ENCODE assay signal across 24 mouse cellular contexts in the genomic region with DNA sequence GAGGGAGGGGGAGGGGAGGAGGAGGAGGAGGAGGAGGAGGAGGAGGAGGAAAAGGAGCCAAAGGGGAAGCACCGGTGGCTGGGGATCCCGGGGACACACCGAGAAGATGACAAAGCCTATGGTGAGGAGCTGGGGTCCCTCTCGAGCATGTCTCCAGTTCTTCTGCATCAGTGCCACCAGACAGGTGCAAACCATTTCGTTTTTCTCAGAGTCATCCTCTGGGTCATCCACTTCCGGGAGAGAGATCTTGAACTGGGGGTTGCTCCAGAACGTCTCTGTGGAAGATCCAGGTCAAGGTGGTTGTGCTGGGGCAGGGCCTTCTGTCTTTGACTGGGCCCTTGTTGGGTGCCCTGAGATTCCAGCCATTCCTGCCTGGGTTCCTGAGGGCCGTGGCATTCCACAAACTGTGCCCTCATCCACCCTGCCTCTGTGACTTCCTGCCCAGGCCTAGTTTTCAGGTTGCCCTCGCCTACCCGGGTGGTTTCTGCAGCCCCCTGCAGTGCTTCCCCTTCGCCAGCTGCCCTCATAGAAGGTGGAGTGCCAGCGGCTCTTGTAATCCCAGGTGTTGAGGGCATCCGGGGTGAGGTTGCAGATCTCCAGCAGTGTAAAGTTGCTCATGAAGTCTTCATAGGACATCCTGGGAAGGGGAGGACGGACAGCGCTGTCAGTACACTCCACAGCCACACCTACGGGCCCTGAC. TPM values are rescaled to one million over a fixed set of nuclear protein-coding genes. Genes with fewer than 3 reads are reported as not detected.
"Had no signal": no experiment of that assay in that cellular context is flagged by ENCODE, and none has a peak within 500 bp of the region (broad histone marks: within the 10 kb centered on the region; RNA-seq: fewer than 3 reads in every experiment).

No protein-coding gene starts in this region.

- ATAC-seq: hindbrain, embryonic 16.5 days; intestine, embryonic 15.5 days; midbrain, embryonic 13.5 days had no signal

- H3K27me3 ChIP-seq: intestine, embryonic 15.5 days; kidney, embryonic 15.5 days; midbrain, embryonic 13.5 days; stomach, embryonic 15.5 days had no signal

- H3K4me2 ChIP-seq: intestine, embryonic 15.5 days; kidney, embryonic 15.5 days; liver, embryonic 13.5 days; midbrain, embryonic 13.5 days; stomach, embryonic 15.5 days had no signal

- H3K4me1 ChIP-seq: intestine, embryonic 15.5 days; stomach, embryonic 15.5 days had no signal

- H3K9me3 ChIP-seq: intestine, embryonic 15.5 days; kidney, embryonic 15.5 days; liver, embryonic 13.5 days; midbrain, embryonic 13.5 days; stomach, embryonic 15.5 days had no signal

- H3K36me3 ChIP-seq: intestine, embryonic 15.5 days; kidney, embryonic 15.5 days; liver, embryonic 13.5 days; midbrain, embryonic 13.5 days; stomach, embryonic 15.5 days had no signal

- H3K27ac ChIP-seq: intestine, embryonic 15.5 days; kidney, embryonic 15.5 days; liver, embryonic 13.5 days; macrophage; midbrain, embryonic 13.5 days; stomach, embryonic 15.5 days had no signal

- H3K4me3 ChIP-seq: intestine, embryonic 15.5 days; kidney, embryonic 15.5 days; liver, embryonic 13.5 days; midbrain, embryonic 13.5 days; stomach, embryonic 15.5 days had no signal

- H3K9ac ChIP-seq: intestine, embryonic 15.5 days; kidney, embryonic 15.5 days; liver, embryonic 13.5 days; midbrain, embryonic 13.5 days; stomach, embryonic 15.5 days had no signal

- DNase-seq: kidney, adult 11 months; kidney, adult 8-10 months; kidney, postnatal 10 days; kidney, postnatal 36 days; liver, embryonic 13.5 days; lung, adult 2 months; lung, postnatal 14 days; right cerebral cortex, adult 18-20 months; right cerebral cortex, postnatal 25 days; spleen, adult 18-20 months had no signal

RNA-seq across cellular contexts. Expression of gene Capn11, which starts 20.4 kb away (rescaled TPM):
- total RNA-seq: liver, adult 2 months had no signal
- polyA plus RNA-seq: lung, adult 2 months; neural tube, embryonic 14.5 days had no signal

RNA-seq across cellular contexts. Expression of gene Mymx, which starts 36.8 kb away (rescaled TPM):
- total RNA-seq: layer of hippocampus, adult 8-10 months; layer of hippocampus, postnatal 10 days; left cerebral cortex, adult 8-10 months; left cerebral cortex, postnatal 25 days; liver, adult 2 months; megakaryocyte, adult 5-6 weeks; midbrain, postnatal 0 days had no signal
- polyA plus RNA-seq: hindbrain, embryonic 16.5 days; liver, adult 2 months; lung, adult 2 months; macrophage; midbrain, embryonic 13.5 days; midbrain, postnatal 0 days had no signal
